Mouse (Mus musculus): ENCODE measurements at regions not wholly inside any gene's neighbourhood (a gene's known extent, or its start where the extent isn't known, plus 50 kb on each side); places are given as distances from the start of the nearest gene placed in this dataset.

- TF ChIP-seq POLR2A (IDR thresholded peaks at IDR 0.05; ENCODE audit: low read depth, low read length) (no peak), CTCF (IDR thresholded peaks at IDR 0.05; ENCODE audit: extremely low read depth, insufficient read length, insufficient replicate concordance, low read depth, low read length) (no peak)
Measured at GRCm38 (mm10) chr16:86945531-86946144, 408.3 kb upstream of the N6amt1 start.
